ENCODE assay signal across 10 mouse cellular contexts in the genomic region with DNA sequence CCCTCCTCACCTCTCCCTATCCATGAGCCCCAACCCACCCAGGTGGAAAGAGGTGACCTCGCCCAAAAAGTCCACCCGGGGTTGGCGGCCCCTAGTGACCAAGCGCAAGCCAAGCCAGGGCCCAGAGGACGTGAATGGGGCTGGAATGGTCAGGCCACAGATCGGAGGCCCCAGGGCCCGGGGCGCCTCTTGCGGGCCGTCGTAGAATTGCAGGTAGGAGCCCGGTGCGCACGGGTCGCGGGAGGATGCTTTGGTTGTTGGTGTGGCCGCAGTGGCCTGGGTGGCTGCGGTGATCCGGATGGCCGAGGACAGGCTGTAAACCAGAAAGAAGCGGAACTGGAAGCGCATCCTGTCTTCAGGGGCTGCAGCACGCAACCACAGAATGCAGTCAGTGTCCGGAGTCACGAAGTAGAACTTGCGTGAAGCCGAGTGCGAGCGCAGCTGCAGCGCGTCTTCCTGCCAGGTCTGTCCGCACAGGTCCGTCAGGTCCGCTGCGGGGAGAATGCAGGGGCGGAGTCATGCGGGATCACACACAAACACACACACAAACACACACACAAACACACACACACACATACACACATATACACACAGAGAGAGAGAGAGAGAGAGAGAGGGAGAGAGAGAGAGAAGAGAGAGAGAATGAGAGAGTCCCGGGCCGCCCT. TPM values are rescaled to one million over a fixed set of nuclear protein-coding genes. Genes with fewer than 3 reads are reported as not detected.
A peak's percentile ranks its signal among the peaks of the same experiment; 100 is the strongest.
DNase-seq lines count a peak whose midpoint lies in the region; ATAC-seq and TF ChIP-seq lines count a peak whose summit lies in the region.
"Had no signal": no experiment of that assay in that cellular context is flagged by ENCODE, and none has a peak within 500 bp of the region (broad histone marks: within the 10 kb centered on the region; RNA-seq: fewer than 3 reads in every experiment).

No protein-coding gene starts in this region.

- no peaks in the 10 kb centered on the region for H3K36me3 ChIP-seq in thymus, adult 2 months (ENCODE audit: control insufficient read depth, insufficient read depth, low read length)
- H3K36me3 ChIP-seq in embryonic facial prominence, embryonic 12.5 days = no peaks in the 10 kb centered on the region
- no peaks in the 10 kb centered on the region for H3K36me3 ChIP-seq in liver, embryonic 13.5 days
- H3K36me3 ChIP-seq in stomach, embryonic 15.5 days = no peaks in the 10 kb centered on the region

- no peak overlapping the region for H3K27ac ChIP-seq in thymus, adult 2 months (ENCODE audit: control insufficient read depth, insufficient read depth, low read length)
- H3K27ac ChIP-seq in embryonic facial prominence, embryonic 12.5 days = no peak overlapping the region
- H3K27ac ChIP-seq in liver, embryonic 13.5 days = no peak overlapping the region
- no peak overlapping the region for H3K27ac ChIP-seq in stomach, embryonic 15.5 days

- TF ChIP-seq POLR2A in thymus, adult 2 months (IDR thresholded peaks at IDR 0.05; ENCODE audit: control insufficient read depth, extremely low read depth, insufficient read depth, low read length, poor library complexity) = no peak

- peak overlapping the region; percentile 36; the same call in 1 of the 2 replicates for H3K9ac ChIP-seq in embryonic facial prominence, embryonic 12.5 days
- H3K9ac ChIP-seq in liver, embryonic 13.5 days = no peak overlapping the region
- H3K9ac ChIP-seq in stomach, embryonic 15.5 days = no peak overlapping the region

- H3K27me3 ChIP-seq in thymus, adult 2 months (ENCODE audit: control insufficient read depth, insufficient read depth, low read length) = no peaks in the 10 kb centered on the region
- peaks cover 24% of the 10 kb centered on the region for H3K27me3 ChIP-seq in embryonic facial prominence, embryonic 12.5 days
- peaks cover 38% of the 10 kb centered on the region for H3K27me3 ChIP-seq in liver, embryonic 13.5 days
- 0 out of 2 replicates have a peak, but pooled peaks cover 4% of the 10 kb centered on the region for H3K27me3 ChIP-seq in stomach, embryonic 15.5 days (replicated peaks)

- H3K4me2 ChIP-seq in embryonic facial prominence, embryonic 12.5 days (replicated peaks) = peak overlapping the region; percentile 69
- peak overlapping the region; percentile 55 for H3K4me2 ChIP-seq in liver, embryonic 13.5 days
- H3K4me2 ChIP-seq in stomach, embryonic 15.5 days = peak overlapping the region; percentile 65

- no peaks in the 10 kb centered on the region for H3K9me3 ChIP-seq in embryonic facial prominence, embryonic 12.5 days
- H3K9me3 ChIP-seq in liver, embryonic 13.5 days (replicated peaks) = no peaks in the 10 kb centered on the region
- no peaks in the 10 kb centered on the region for H3K9me3 ChIP-seq in stomach, embryonic 15.5 days

- no peak overlapping the region for H3K4me3 ChIP-seq in thymus, adult 2 months (ENCODE audit: control insufficient read depth, insufficient read depth, low read length)
- peak overlapping the region; percentile 34 for H3K4me3 ChIP-seq in embryonic facial prominence, embryonic 12.5 days
- peak overlapping the region; percentile 27; the same call in 1 of the 2 replicates for H3K4me3 ChIP-seq in liver, embryonic 13.5 days (replicated peaks)
- H3K4me3 ChIP-seq in stomach, embryonic 15.5 days (replicated peaks) = peak overlapping the region; percentile 31

- WGBS in thymus, adult 2 months = 6% methylated on average over 39 of the region's 39 CpGs
- WGBS in embryonic facial prominence, embryonic 12.5 days = 5% methylated on average over 39 of the region's 39 CpGs
- 6% methylated on average over 39 of the region's 39 CpGs for WGBS in liver, embryonic 13.5 days (ENCODE audit: insufficient replicate concordance)
- 4% methylated on average over 39 of the region's 39 CpGs for WGBS in stomach, embryonic 15.5 days

- peak; percentile 45 for DNase-seq in thymus, adult 2 months
- no peak for DNase-seq in thymus, adult 18-20 months
- peak; percentile 38 to 62 for DNase-seq in heart, adult 9 months (ENCODE audit: low spot score in 2 of 2)
- DNase-seq in kidney, adult 18-20 months = peak; percentile 67
- peak; percentile 22 for DNase-seq in liver, embryonic 13.5 days

- ATAC-seq in embryonic facial prominence, embryonic 12.5 days (ENCODE audit: insufficient number of reproducible peaks, insufficient read depth, low FRiP score, low TSS enrichment) = peak; percentile 32; the same call in 1 of the 2 replicates
- ATAC-seq in liver, embryonic 13.5 days (ENCODE audit: low read depth) = no peak
- peak; percentile 51 for ATAC-seq in monocyte, adult 5-6 weeks (replicated peaks; ENCODE audit: insufficient number of reproducible peaks, low FRiP score, low TSS enrichment, poor library complexity, severe bottlenecking)
- no peak for ATAC-seq in stomach, embryonic 15.5 days (ENCODE audit: insufficient read depth, low FRiP score, low read depth)

- peak; percentile 81; the same call in 1 of the 2 replicates for TF ChIP-seq CTCF in thymus, adult 2 months (IDR thresholded peaks at IDR 0.05; ENCODE audit: borderline replicate concordance, control insufficient read depth, extremely low read depth, insufficient read depth, low read length, poor library complexity)

- H3K4me1 ChIP-seq in thymus, adult 2 months (replicated peaks; ENCODE audit: control insufficient read depth, insufficient read depth, low read length) = no peaks in the 10 kb centered on the region
- 0 out of 2 replicates have a peak, but pooled peaks cover 6% of the 10 kb centered on the region for H3K4me1 ChIP-seq in embryonic facial prominence, embryonic 12.5 days
- 0 out of 2 replicates have a peak, but pooled peaks cover 3% of the 10 kb centered on the region for H3K4me1 ChIP-seq in liver, embryonic 13.5 days (replicated peaks)
- H3K4me1 ChIP-seq in stomach, embryonic 15.5 days = peaks cover 9% of the 10 kb centered on the region

RNA-seq across cellular contexts. Expression of a gene that starts 3.9 kb away (rescaled TPM):
- polyA plus RNA-seq in thymus, adult 2 months (2012; rRNA removed) = not detected in 2 replicates
- not detected in 2 replicates for polyA plus RNA-seq in embryonic facial prominence, embryonic 12.5 days (2016; fragmentation: Nextera tagmentation; extraction: Ambion mirVana)
- not detected in 2 replicates for polyA plus RNA-seq in liver, embryonic 13.5 days (2015; fragmentation: Nextera tagmentation; extraction: Ambion mirVana)
- not detected in 3 replicates for total RNA-seq in monocyte, adult 5-6 weeks (2017)
- not detected in 2 replicates for polyA plus RNA-seq in stomach, embryonic 15.5 days (2015; fragmentation: Nextera tagmentation; extraction: Ambion mirVana)
- total RNA-seq: layer of hippocampus, postnatal 14 days; MEL had no signal

RNA-seq across cellular contexts. Expression of a gene that starts 15.2 kb away (rescaled TPM):
- polyA plus RNA-seq in thymus, adult 2 months (2012; rRNA removed) = 95.6 and 109 TPM in 2 replicates
- polyA plus RNA-seq in embryonic facial prominence, embryonic 12.5 days (2016; fragmentation: Nextera tagmentation; extraction: Ambion mirVana) = 89.0 and 90.5 TPM in 2 replicates
- polyA plus RNA-seq in liver, embryonic 13.5 days (2015; fragmentation: Nextera tagmentation; extraction: Ambion mirVana) = 36.0 and 44.6 TPM in 2 replicates
- total RNA-seq in monocyte, adult 5-6 weeks (2017) = 142 to 333 TPM (median 161 TPM) in 3 replicates
- 63.8 and 68.8 TPM in 2 replicates for polyA plus RNA-seq in stomach, embryonic 15.5 days (2015; fragmentation: Nextera tagmentation; extraction: Ambion mirVana)

Comparison
In these comparisons a context has a peak if more than half of its experiments do, and no peak if none do; other contexts are left out.
1. DNase-seq: peak in thymus, adult 2 months (single experiment), heart, adult 9 months (2 of 2), kidney, adult 18-20 months (single experiment) and liver, embryonic 13.5 days (single experiment); none in thymus, adult 18-20 months (0 of 2).
2. ATAC-seq: peak in embryonic facial prominence, embryonic 12.5 days (single experiment) and monocyte, adult 5-6 weeks (single experiment); none in liver, embryonic 13.5 days (single experiment) and stomach, embryonic 15.5 days (single experiment).
3. Peak in every context shown above with its lines, with median percentiles within 50 percentile points of each other: H3K4me2 ChIP-seq.